Mouse (Mus musculus): ENCODE measurements around the gene Vamp2.

DNA sequence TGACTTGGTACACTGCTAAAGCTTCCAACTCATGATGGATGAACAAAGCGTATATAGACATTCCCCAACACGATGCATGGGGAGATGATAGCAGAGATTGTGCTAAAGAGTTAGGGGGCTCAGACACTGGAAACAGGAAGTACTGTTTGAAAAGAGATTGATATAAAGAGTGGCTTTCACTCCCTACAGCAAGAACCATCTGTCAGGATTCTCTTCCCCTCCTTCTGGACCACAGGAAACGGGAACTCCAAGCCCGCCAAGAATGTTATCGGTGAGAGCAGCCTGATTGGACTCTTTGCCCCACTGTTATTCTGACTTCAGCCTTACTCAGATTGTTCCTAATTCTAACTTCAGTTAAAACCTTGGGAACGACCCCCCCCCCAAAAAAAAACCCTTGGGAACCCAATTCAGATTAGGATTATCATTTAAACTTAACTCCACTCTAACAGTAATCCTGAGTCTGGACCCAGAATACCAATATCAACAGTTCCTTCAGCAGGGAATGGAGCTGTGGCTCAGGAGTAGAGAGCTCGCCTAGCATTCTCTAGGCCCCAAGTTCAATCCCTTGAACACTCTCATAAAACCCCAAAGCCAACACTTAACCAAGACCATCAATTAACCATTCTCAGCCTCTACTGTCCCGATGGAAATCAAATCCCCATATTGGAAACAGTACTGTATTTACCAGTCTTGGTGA, 40.3 kb downstream of the Vamp2 start:
- TF ChIP-seq CTCF (IDR thresholded peaks at IDR 0.05) (no peak), EP300 (IDR thresholded peaks at IDR 0.05) (no peak)
